Mouse (Mus musculus) limb, embryonic 13.5 days (tissue): Measurements from ENCODE around the gene Wwc2. TPM values are rescaled to one million over a fixed set of nuclear protein-coding genes. Genes with fewer than 3 reads are reported as not detected.

Experiments used
- ATAC-seq: fragments of 200-750 bp; cut with Nextera tagmentation; 2 replicates; pipeline ENCODE4 v1.8.0; 2017; ENCODE audit warnings: low read depth, moderate number of reproducible peaks, moderate TSS enrichment; ENCODE audit not compliant: low FRiP score
- H3K27ac ChIP-seq: fragments of 300-500 bp; sonication (generic); 2 replicates; pipeline ENCODE4 v1.5.1; 2015; ENCODE audit warnings: inconsistent platforms, mild to moderate bottlenecking, moderate library complexity
- H3K27me3 ChIP-seq: fragments of 300-500 bp; sonication (generic); 2 replicates; pipeline ENCODE4 v1.6.1; 2015; ENCODE audit warnings: mild to moderate bottlenecking, inconsistent platforms
- H3K36me3 ChIP-seq: fragments of 300-500 bp; sonication (generic); 2 replicates; pipeline ENCODE4 v1.6.1; 2015; ENCODE audit warnings: inconsistent platforms, mild to moderate bottlenecking, moderate library complexity
- H3K4me1 ChIP-seq: fragments of 300-500 bp; sonication (generic); 2 replicates; pipeline ENCODE4 v1.6.1; 2015; ENCODE audit warnings: inconsistent platforms
- H3K4me2 ChIP-seq: fragments of 300-500 bp; sonication (generic); replicated peaks from 2 replicates; pipeline ENCODE4 v1.6.1; 2015; ENCODE audit warnings: inconsistent platforms, mild to moderate bottlenecking, moderate library complexity
- H3K4me3 ChIP-seq: fragments of 300-500 bp; sonication (generic); 2 replicates; pipeline ENCODE4 v1.5.1; 2015; ENCODE audit warnings: moderate library complexity, mild to moderate bottlenecking, inconsistent platforms
- H3K9ac ChIP-seq: fragments of 300-500 bp; sonication (generic); 2 replicates; pipeline ENCODE4 v1.6.1; 2015; ENCODE audit warnings: mild to moderate bottlenecking, inconsistent platforms
- H3K9me3 ChIP-seq: fragments of 300-500 bp; sonication (generic); 2 replicates; pipeline ENCODE4 v1.6.1; 2016; ENCODE audit warnings: inconsistent platforms
- WGBS: fragments of 180-500 bp; shearing (Covaris S2); methylation state at CpG from one replicate; pipeline ENCODE4 v1.1.7; 2015; 5-methylcytosine and 5-hydroxymethylcytosine counted together
- polyA plus RNA-seq: library from polyadenylated mRNA; unstranded; fragments of >200 nt; fragmentation: Nextera tagmentation; extraction: Ambion mirVana; gene quantifications from 2 replicates; pipeline ENCODE4 v1.2.1, GENCODE M21; 2015

The Wwc2 gene
- polyA plus RNA-seq, 1 experiment from 2014 or later, result 12.2 TPM

DNA sequence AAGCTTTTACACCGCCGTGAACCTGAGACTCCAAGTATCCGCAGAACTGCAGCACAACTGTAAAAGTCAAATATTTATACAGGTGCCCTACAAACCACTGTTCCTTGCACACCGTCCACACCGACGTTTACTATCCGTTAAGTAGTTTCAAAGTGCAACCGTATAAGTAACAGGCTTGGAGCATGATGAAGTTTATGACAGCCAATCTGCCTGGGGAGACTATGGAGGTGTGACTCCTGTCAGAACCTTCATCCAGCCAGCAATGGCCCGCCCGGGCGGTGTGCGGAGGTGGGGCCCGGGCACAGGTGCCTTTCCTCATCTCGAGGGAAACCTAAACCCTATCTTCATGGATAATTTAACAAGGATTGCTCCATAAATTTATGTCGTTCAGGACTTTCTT is 2.6 kb downstream of the Wwc2 start:
- Histone ChIP-seq H3K4me1 (peaks cover 68% of the 10 kb centered on the region), H3K9ac (0 out of 2 replicates have a peak overlapping the region, but pooled peaks have one; percentile 43), H3K36me3 (no peaks in the 10 kb centered on the region), H3K27me3 (no peaks in the 10 kb centered on the region), H3K4me3 (peak overlapping the region; percentile 93; the same call in 1 of the 2 replicates), H3K4me2 (peak overlapping the region; percentile 94), H3K9me3 (no peaks in the 10 kb centered on the region), H3K27ac (no peak overlapping the region)
- no peak for ATAC-seq
- WGBS, result 31% methylated on average over 15 of the region's 15 CpGs

DNA sequence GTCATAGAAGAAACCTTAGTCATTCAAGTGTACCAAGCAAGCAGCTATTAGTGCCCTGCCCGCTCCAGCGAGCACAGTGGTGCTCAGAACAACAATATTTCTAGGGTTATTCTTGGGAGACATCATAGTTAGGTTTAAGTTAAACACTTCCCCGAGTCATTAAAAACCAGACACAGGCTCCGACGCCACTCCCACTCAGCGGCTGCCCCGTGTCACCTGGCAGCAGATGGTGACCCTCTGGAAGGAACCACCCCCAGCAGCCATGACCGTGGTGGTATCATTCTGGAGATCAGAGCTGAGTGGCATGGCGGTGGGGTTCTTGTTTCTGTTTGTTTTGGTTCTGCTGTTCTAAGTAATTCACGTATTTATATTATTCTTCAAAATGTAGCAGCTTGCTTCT is 5.1 kb downstream of the Wwc2 start:
- WGBS, result 24% methylated on average over 10 of the region's 10 CpGs
- H3K36me3 ChIP-seq, result no peaks in the 10 kb centered on the region
- peak overlapping the region; percentile 38 for H3K4me2 ChIP-seq

DNA sequence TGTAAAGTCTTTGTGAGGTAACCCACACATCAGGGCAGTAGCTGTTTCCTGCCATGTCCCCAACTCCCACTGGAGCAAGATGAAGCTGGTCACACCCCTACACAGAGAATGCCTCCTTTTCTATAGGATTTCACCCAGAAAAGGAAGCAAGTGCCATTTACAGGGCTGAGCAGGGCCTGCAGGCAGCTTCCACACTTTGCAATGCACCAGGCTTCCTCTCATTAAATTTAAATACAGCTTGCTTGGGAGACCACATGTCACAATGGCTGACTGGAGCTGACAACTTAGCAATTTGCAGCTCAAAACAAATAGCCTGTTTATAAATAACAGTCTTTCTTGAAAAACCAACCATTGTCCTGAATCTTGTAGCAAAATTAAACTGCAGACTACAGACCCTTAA is 5.5 kb downstream of the Wwc2 start:
- Histone ChIP-seq H3K4me3 (no peak overlapping the region), H3K4me2 (peak overlapping the region; percentile 38), H3K9ac (no peak overlapping the region), H3K27me3 (no peaks in the 10 kb centered on the region), H3K9me3 (no peaks in the 10 kb centered on the region), H3K36me3 (no peaks in the 10 kb centered on the region), H3K4me1 (peaks cover 57% of the 10 kb centered on the region), H3K27ac (peak overlapping the region; percentile 58; the same call in 1 of the 2 replicates)
- ATAC-seq, result no peak

More for the DNA sequence above, 5.1 kb downstream of the Wwc2 start:
- Histone ChIP-seq H3K27me3 (no peaks in the 10 kb centered on the region), H3K9me3 (no peaks in the 10 kb centered on the region), H3K4me1 (peaks cover 57% of the 10 kb centered on the region), H3K4me3 (no peak overlapping the region), H3K9ac (no peak overlapping the region), H3K27ac (peak overlapping the region; percentile 58; the same call in 1 of the 2 replicates)
- ATAC-seq, result no peak

DNA sequence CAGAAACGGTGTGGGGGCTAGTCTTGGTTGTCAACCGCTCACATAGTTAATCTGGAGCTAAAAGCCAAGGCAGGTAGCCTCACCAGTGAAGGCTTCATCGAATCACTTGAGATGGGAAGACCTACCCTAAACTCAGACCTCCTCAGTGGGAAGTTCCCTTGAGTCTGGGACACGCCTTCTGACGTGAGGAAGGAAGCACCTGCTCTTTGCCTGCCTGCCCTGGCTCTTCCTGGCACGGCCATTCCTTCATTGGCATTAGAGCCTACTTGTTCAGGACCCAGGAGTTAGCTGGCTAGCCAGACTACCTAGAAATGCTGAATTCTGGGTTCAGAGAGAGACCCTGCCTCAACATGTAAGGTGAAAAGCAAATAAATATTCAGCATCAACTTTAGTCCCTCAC is 9.6 kb downstream of the Wwc2 start:
- ATAC-seq, result no peak
- H3K4me1 ChIP-seq, result peaks cover 23% of the 10 kb centered on the region
- no peak overlapping the region for H3K9ac ChIP-seq
- H3K9me3 ChIP-seq, result no peaks in the 10 kb centered on the region
- no peaks in the 10 kb centered on the region for H3K27me3 ChIP-seq
- no peak overlapping the region for H3K4me3 ChIP-seq
- 85% methylated on average over 6 of the region's 6 CpGs for WGBS
- no peak overlapping the region for H3K27ac ChIP-seq
- H3K4me2 ChIP-seq, result no peak overlapping the region
- peaks cover 13% of the 10 kb centered on the region for H3K36me3 ChIP-seq

DNA sequence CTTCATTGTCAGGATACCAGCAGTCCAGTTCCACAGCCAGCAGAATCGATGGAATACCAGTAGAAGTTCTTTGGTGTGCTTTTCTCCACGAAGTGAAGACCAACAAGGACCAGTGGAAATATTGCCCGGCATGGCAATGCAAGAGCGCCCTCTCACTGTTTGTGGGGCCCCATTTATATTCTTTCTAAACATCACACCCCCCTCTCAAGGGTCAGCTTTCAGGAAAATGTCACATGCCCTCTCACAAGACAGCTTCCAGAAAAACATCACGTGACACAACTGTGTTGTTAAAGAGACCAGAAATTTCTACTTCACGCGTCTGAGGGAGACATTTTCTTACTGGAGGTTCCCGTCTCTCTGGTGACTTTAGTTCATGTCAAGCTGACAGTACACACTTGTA is 10.8 kb downstream of the Wwc2 start:
- Histone ChIP-seq H3K4me3 (no peak overlapping the region), H3K4me1 (peaks cover 18% of the 10 kb centered on the region), H3K4me2 (no peak overlapping the region), H3K9ac (no peak overlapping the region), H3K36me3 (peaks cover 13% of the 10 kb centered on the region), H3K27ac (no peak overlapping the region), H3K27me3 (no peaks in the 10 kb centered on the region), H3K9me3 (no peaks in the 10 kb centered on the region)
- 87% methylated on average over 8 of the region's 8 CpGs for WGBS
- ATAC-seq, result no peak

DNA sequence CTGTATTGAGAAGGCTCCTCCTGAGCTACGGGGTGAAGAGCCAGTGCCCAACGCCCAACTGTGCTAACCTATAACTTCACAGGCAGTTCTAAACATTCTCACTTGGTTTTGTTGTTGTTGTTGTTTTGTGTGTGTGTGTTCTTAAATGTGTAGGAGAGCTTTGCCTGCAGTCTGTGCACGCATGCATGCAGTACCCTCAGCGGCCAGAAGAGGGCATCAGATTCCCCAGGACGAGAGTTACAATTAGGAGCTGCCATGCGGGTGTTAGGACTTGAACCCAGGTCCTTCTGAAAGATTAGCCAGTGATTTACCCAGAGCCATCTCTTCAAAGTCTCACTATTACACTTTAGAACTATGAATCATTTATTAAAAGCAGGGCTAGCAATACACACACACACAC is 12.0 kb downstream of the Wwc2 start:
- H3K27ac ChIP-seq, result no peak overlapping the region
- no peak overlapping the region for H3K9ac ChIP-seq
- peaks cover 28% of the 10 kb centered on the region for H3K4me1 ChIP-seq
- no peaks in the 10 kb centered on the region for H3K27me3 ChIP-seq
- no peak overlapping the region for H3K4me2 ChIP-seq
- WGBS, result 84% methylated on average over 6 of the region's 6 CpGs
- no peaks in the 10 kb centered on the region for H3K9me3 ChIP-seq
- no peak for ATAC-seq
- H3K36me3 ChIP-seq, result peaks cover 13% of the 10 kb centered on the region
- H3K4me3 ChIP-seq, result no peak overlapping the region

DNA sequence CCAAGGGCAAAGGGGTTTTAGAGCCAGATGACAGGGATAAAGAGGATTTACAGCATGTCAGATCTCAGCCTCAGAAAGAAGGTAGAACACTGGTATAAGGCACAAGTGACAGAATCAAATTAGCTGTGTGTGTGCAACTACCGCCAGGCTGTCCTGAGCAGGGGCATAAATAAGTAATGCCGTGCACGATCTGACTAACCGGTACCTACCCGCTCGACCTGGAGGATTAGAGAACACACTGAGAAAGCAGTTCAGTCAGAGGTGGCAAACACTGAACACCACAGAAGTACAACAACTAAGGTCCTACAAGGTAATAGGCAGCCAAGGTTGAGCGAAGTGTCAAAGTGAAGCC is 15.8 kb downstream of the Wwc2 start:
- Histone ChIP-seq H3K9me3 (no peaks in the 10 kb centered on the region), H3K36me3 (peaks cover 13% of the 10 kb centered on the region), H3K4me2 (peak overlapping the region; percentile 61), H3K4me1 (peaks cover 31% of the 10 kb centered on the region), H3K27me3 (no peaks in the 10 kb centered on the region), H3K4me3 (peak overlapping the region; percentile 27), H3K9ac (0 out of 2 replicates have a peak overlapping the region, but pooled peaks have one; percentile 25), H3K27ac (no peak overlapping the region)
- ATAC-seq, result peak; percentile 37; the same call in 1 of the 2 replicates
- 30% methylated on average over 7 of the region's 7 CpGs for WGBS

DNA sequence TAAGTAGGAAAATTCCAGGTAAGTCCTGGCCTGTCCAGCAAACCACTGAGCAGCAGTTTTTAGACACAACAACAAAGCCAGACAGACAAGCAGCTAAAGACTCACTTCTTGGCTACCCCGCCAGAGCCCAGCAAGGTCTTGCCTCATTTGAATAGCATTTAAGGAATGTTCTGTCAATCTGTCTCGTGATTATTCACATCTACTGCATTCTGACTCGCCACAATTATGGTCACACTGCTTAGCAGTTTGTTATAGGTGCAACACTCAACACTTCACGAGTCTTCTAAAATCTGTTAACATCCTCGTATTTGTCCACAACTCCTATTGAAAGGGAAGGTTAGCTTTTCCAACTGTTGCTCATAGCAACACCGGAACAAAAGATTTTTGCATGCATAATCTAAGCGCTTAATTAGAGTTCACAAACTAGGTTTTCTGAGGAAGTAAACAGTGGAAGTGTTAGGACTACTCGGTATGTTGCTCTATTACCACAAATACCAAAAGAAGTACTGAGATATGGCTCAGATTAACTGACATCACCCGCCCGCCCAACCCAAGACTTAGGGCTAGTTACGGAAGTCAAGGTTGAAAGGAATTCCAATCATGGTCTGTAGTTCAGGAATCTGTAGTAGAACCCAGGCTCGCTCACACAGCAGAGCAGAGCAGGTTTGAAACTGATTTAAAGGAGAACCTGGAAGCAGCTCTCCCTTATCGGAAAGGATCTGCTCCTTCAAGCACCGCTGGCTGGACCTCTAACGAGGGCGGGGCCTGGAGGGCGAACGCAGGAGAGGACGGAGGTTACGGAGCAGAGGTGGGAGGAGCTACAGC is 16.4 kb downstream of the Wwc2 start:
- Histone ChIP-seq H3K9ac (0 out of 2 replicates have a peak overlapping the region, but pooled peaks have one; percentile 25), H3K9me3 (no peaks in the 10 kb centered on the region), H3K36me3 (peaks cover 8% of the 10 kb centered on the region), H3K4me2 (peak overlapping the region; percentile 61), H3K4me1 (peaks cover 33% of the 10 kb centered on the region), H3K27me3 (no peaks in the 10 kb centered on the region), H3K27ac (no peak overlapping the region), H3K4me3 (peak overlapping the region; percentile 27)
- ATAC-seq, result peak; percentile 71
- 28% methylated on average over 20 of the region's 20 CpGs for WGBS

DNA sequence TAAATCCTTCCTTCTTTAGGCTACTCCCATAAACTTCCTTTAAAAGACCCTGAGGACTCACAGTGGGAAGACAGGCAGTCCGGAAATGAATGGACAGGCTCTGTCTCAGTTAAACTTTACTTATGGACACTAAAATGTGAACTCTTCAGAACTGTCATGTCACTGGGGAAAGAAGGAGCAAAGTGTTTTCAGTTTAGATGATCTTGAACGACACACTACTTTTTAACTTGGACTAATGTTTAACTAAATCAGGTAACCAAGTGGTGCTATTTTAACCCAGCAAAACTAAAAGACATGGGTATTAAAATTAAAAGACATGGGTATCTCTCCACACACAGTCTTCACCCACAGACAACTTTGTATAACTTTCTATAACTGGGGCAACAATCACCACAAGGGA is 19.6 kb downstream of the Wwc2 start:
- Histone ChIP-seq H3K9ac (no peak overlapping the region), H3K4me2 (no peak overlapping the region), H3K27me3 (no peaks in the 10 kb centered on the region), H3K36me3 (no peaks in the 10 kb centered on the region), H3K9me3 (no peaks in the 10 kb centered on the region), H3K4me1 (peaks cover 51% of the 10 kb centered on the region), H3K4me3 (no peak overlapping the region), H3K27ac (no peak overlapping the region)
- 70% methylated on average over 2 of the region's 2 CpGs for WGBS
- ATAC-seq, result no peak

DNA sequence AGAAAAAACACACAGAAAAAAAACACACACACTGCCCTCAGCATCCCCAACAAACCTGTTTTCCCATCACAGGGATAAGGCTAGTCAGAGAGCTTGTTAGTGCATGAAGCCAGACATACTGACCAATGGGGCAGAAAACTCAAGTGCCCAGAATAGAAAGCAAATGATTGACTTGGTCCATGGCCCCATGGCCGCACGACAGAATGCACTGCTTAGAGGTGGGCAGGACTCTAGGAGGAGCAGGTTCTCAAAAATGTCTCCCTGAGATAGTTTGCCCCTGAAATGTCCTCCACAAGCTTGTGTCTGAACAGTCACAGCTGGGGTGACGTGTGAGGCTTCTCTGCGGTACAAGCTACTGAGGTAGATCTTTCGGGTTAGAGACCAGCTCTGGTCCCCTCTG is 20.1 kb downstream of the Wwc2 start:
- no peak overlapping the region for H3K27ac ChIP-seq
- H3K36me3 ChIP-seq, result no peaks in the 10 kb centered on the region
- ATAC-seq, result no peak
- H3K4me2 ChIP-seq, result no peak overlapping the region
- 89% methylated on average over 5 of the region's 5 CpGs for WGBS
- peaks cover 50% of the 10 kb centered on the region for H3K4me1 ChIP-seq
- H3K27me3 ChIP-seq, result no peaks in the 10 kb centered on the region
- H3K4me3 ChIP-seq, result no peak overlapping the region
- no peaks in the 10 kb centered on the region for H3K9me3 ChIP-seq
- H3K9ac ChIP-seq, result no peak overlapping the region

DNA sequence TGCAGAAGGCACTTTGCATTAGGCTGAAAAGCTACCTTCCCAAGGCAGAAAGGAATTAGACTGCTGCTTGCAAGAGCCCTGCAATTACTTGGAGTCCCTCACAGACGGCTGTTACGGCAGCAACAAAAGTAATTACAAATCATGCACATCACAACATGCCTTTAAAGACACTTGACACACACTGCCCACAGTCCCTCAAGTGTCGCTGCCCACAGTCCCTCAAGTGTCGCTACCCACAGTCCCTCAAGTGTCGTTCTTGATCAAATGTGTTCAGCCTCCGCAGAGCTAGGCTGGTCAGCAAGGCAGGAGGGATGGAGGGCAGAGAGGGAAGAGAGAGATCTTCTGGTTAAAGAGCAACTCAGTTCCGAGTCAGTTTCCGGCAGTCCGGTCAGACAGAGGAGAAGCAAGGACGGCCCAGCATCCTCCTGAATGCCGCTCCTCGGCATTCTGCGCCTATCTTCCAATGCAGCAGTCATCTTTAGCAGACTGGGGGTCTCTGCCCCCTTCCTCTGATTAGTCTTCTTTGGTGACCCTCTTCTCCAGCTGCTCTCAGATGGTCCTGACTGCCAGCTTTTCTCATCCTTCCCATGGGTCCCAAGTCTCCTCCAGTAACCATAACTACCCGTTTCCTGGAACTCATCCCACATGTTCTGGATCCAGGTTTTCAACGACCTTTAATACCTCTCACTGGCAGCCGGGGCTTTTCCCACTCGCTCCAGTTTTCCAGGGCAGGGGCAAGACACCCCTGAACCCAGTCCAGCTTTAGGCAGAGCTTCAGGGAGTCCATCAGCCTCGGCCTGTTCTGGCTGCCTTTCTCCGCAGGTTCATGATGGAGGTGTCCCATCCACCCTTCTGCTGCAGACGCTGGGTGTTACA is 23.4 kb downstream of the Wwc2 start:
- Histone ChIP-seq H3K27me3 (no peaks in the 10 kb centered on the region), H3K27ac (no peak overlapping the region; the same call in 1 of the 2 replicates), H3K9ac (peak overlapping the region; percentile 51; the same call in 1 of the 2 replicates), H3K9me3 (no peaks in the 10 kb centered on the region), H3K4me3 (no peak overlapping the region), H3K36me3 (no peaks in the 10 kb centered on the region), H3K4me1 (peaks cover 43% of the 10 kb centered on the region), H3K4me2 (no peak overlapping the region; the same call in 1 of the 2 replicates)
- WGBS, result 54% methylated on average over 20 of the region's 20 CpGs
- ATAC-seq, result no peak

DNA sequence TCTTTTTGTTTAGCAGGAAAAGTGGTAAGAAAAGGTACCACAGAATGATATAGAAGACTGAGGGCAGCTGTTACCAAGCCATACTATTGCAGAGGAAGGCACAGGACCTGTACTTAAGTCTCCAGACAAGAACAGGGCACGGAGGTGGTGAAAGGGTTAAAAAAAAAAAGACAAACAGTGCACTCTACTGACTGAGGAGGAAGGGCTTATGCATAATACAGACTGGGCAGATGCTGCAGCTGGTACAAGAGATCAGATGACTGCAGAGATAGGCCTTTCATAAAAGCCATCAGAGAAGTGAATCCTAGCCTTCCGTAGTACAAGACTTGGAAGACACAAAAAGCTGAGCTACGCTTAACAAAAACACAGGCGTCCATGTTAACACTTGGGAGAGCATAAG is 28.2 kb downstream of the Wwc2 start:
- no peak for ATAC-seq
- no peak overlapping the region for H3K27ac ChIP-seq
- H3K4me3 ChIP-seq, result no peak overlapping the region
- H3K4me2 ChIP-seq, result no peak overlapping the region
- H3K9me3 ChIP-seq, result no peaks in the 10 kb centered on the region
- H3K36me3 ChIP-seq, result no peaks in the 10 kb centered on the region
- no peaks in the 10 kb centered on the region for H3K27me3 ChIP-seq
- H3K9ac ChIP-seq, result no peak overlapping the region
- H3K4me1 ChIP-seq, result peaks cover 23% of the 10 kb centered on the region
- 78% methylated on average over 4 of the region's 4 CpGs for WGBS
